16 mouse cellular contexts compared by ENCODE assay signal in genomic region chr7:141064175-141064574, GRCm38 (mm10). TPM values are rescaled to one million over a fixed set of nuclear protein-coding genes. Genes with fewer than 3 reads are reported as not detected.
DNase-seq lines count a peak whose midpoint lies in the region; ATAC-seq lines count a peak whose summit lies in the region.
"Had no signal": no experiment of that assay in that cellular context is flagged by ENCODE, and none has a peak within 500 bp of the region (broad histone marks: within the 10 kb centered on the region; RNA-seq: fewer than 3 reads in every experiment).

No protein-coding gene starts in this region.

- DNase-seq in thymus, postnatal 14 days = peak; percentile 38
- DNase-seq in thymus, postnatal 10 days (ENCODE audit: low spot score in 2 of 2) = no peak
- no peak for DNase-seq in left cerebral cortex, postnatal 36 days (ENCODE audit: low spot score in 2 of 2)
- DNase-seq in gastrocnemius, postnatal 10 days = no peak
- DNase-seq: adrenal gland, adult 8-10 months; heart, postnatal 36 days; spleen, adult 18-20 months had no signal

- H3K4me2 ChIP-seq in liver, embryonic 15.5 days = peak overlapping the region; percentile 32
- H3K4me2 ChIP-seq in forebrain, embryonic 16.5 days (ENCODE audit: low read length) = no peak overlapping the region
- H3K4me2 ChIP-seq: forebrain, embryonic 13.5 days had no signal

- H3K4me3 ChIP-seq in liver, embryonic 15.5 days (replicated peaks) = no peak overlapping the region
- no peak overlapping the region for H3K4me3 ChIP-seq in forebrain, embryonic 16.5 days (replicated peaks; ENCODE audit: low read length)
- H3K4me3 ChIP-seq: forebrain, embryonic 13.5 days had no signal

- 18% methylated on average over 7 of the region's 7 CpGs for WGBS in liver, embryonic 15.5 days (ENCODE audit: insufficient replicate concordance)
- 87% methylated on average over 7 of the region's 7 CpGs for WGBS in forebrain, embryonic 16.5 days

- no peaks in the 10 kb centered on the region for H3K9me3 ChIP-seq in liver, embryonic 15.5 days (replicated peaks)
- H3K9me3 ChIP-seq in forebrain, embryonic 16.5 days (ENCODE audit: control insufficient read depth, low read length) = no peaks in the 10 kb centered on the region
- H3K9me3 ChIP-seq: forebrain, embryonic 13.5 days had no signal

- intact Hi-C loops in left cerebral cortex, postnatal 36 days (cut with DNase I) = loop anchor here (5.0 kb wide), 1 partner anchor 207 kb away; the partner anchor contains the start of genes Bet1l, Gm45785 and Ric8a

- no peak overlapping the region for H3K9ac ChIP-seq in liver, embryonic 15.5 days
- no peak overlapping the region for H3K9ac ChIP-seq in forebrain, embryonic 16.5 days (replicated peaks; ENCODE audit: low read depth, low read length)
- H3K9ac ChIP-seq: forebrain, embryonic 13.5 days had no signal

- peaks cover 88% of the 10 kb centered on the region for H3K27me3 ChIP-seq in liver, embryonic 15.5 days
- H3K27me3 ChIP-seq in forebrain, embryonic 16.5 days (replicated peaks; ENCODE audit: control insufficient read depth, insufficient read depth, low read length) = no peaks in the 10 kb centered on the region
- H3K27me3 ChIP-seq: forebrain, embryonic 13.5 days had no signal

- H3K27ac ChIP-seq in liver, embryonic 15.5 days (replicated peaks) = no peak overlapping the region
- no peak overlapping the region for H3K27ac ChIP-seq in forebrain, embryonic 16.5 days (ENCODE audit: low read length)
- H3K27ac ChIP-seq: forebrain, embryonic 13.5 days had no signal

- ATAC-seq in hematopoietic stem cell, adult 5-6 weeks (replicated peaks in 1 of 2; ENCODE audit: insufficient read depth in 1 of 2, low FRiP score in 2 of 2, low TSS enrichment in 1 of 2, low read depth in 1 of 2, poor library complexity in 2 of 2, severe bottlenecking in 2 of 2) = peak; percentile 48 to 50; a peak in 3 of 4 replicates
- ATAC-seq in liver, embryonic 15.5 days (ENCODE audit: insufficient read depth) = peak; percentile 35
- ATAC-seq in forebrain, embryonic 16.5 days = no peak
- ATAC-seq: forebrain, embryonic 13.5 days had no signal

- H3K36me3 ChIP-seq in liver, embryonic 15.5 days (replicated peaks) = no peaks in the 10 kb centered on the region
- peaks cover 39% of the 10 kb centered on the region for H3K36me3 ChIP-seq in forebrain, embryonic 16.5 days (ENCODE audit: control insufficient read depth, insufficient read depth)

- peaks cover 37% of the 10 kb centered on the region for H3K4me1 ChIP-seq in liver, embryonic 15.5 days (replicated peaks)
- H3K4me1 ChIP-seq in forebrain, embryonic 16.5 days (replicated peaks; ENCODE audit: control insufficient read depth, insufficient read depth, low read length) = peaks cover 25% of the 10 kb centered on the region

RNA-seq across cellular contexts. Expression of gene B4galnt4, which starts 3.3 kb away (rescaled TPM):
- total RNA-seq in hematopoietic stem cell, adult 5-6 weeks (2017) = 4.1 and 6.6 TPM in 2 replicates
- polyA plus RNA-seq in liver, embryonic 15.5 days (2015; fragmentation: Nextera tagmentation; extraction: Ambion mirVana) = 0.45 and 0.46 TPM in 2 replicates
- 10 to 100 TPM; 84.4 to 86.3 TPM for total RNA-seq in left cerebral cortex, postnatal 36 days (2021)
- polyA plus RNA-seq in forebrain, embryonic 16.5 days (2015; fragmentation: Nextera tagmentation; extraction: Ambion mirVana) = 45.4 and 53.0 TPM in 2 replicates
- under 1 TPM; 0.11 to 0.38 TPM for total RNA-seq in gastrocnemius, postnatal 10 days (2021)
- total RNA-seq: heart, postnatal 36 days had no signal

RNA-seq across cellular contexts. Expression of gene Pkp3, which starts 13.8 kb away (rescaled TPM):
- 1.2 and 2.3 TPM in 2 replicates for total RNA-seq in hematopoietic stem cell, adult 5-6 weeks (2017)
- 0.54 and 0.84 TPM in 2 replicates for polyA plus RNA-seq in liver, embryonic 15.5 days (2015; fragmentation: Nextera tagmentation; extraction: Ambion mirVana)
- total RNA-seq in left cerebral cortex, postnatal 36 days (2021) = not detected
- 0.17 TPM in 1 of 2 replicates, not detected in the other for polyA plus RNA-seq in forebrain, embryonic 16.5 days (2015; fragmentation: Nextera tagmentation; extraction: Ambion mirVana)
- total RNA-seq in gastrocnemius, postnatal 10 days (2021) = not detected
- total RNA-seq: heart, postnatal 36 days; MEL had no signal
- polyA plus RNA-seq: forebrain, embryonic 13.5 days had no signal

RNA-seq across cellular contexts. Expression of gene Gm17387, which starts 35.2 kb away (rescaled TPM):
- total RNA-seq in hematopoietic stem cell, adult 5-6 weeks (2017) = not detected in 2 replicates
- polyA plus RNA-seq in liver, embryonic 15.5 days (2015; fragmentation: Nextera tagmentation; extraction: Ambion mirVana) = not detected in 2 replicates
- total RNA-seq in left cerebral cortex, postnatal 36 days (2021) = not detected
- polyA plus RNA-seq in forebrain, embryonic 16.5 days (2015; fragmentation: Nextera tagmentation; extraction: Ambion mirVana) = not detected in 2 replicates
- not detected for total RNA-seq in gastrocnemius, postnatal 10 days (2021)
- total RNA-seq: adrenal gland, adult 8-10 months; gastrocnemius, postnatal 4 days; heart, postnatal 36 days; liver, adult 2 months; MEL had no signal
- polyA plus RNA-seq: embryonic facial prominence, embryonic 11.5 days; forebrain, embryonic 13.5 days; kidney, embryonic 14.5 days; liver, adult 2 months had no signal

RNA-seq across cellular contexts. Expression of gene Sigirr, which starts 36.2 kb away (rescaled TPM):
- 22.0 and 32.5 TPM in 2 replicates for total RNA-seq in hematopoietic stem cell, adult 5-6 weeks (2017)
- polyA plus RNA-seq in liver, embryonic 15.5 days (2015; fragmentation: Nextera tagmentation; extraction: Ambion mirVana) = 22.1 and 28.1 TPM in 2 replicates
- 1 to 10 TPM; 1.7 to 2.8 TPM for total RNA-seq in left cerebral cortex, postnatal 36 days (2021)
- 2.1 TPM in 2 replicates for polyA plus RNA-seq in forebrain, embryonic 16.5 days (2015; fragmentation: Nextera tagmentation; extraction: Ambion mirVana)
- total RNA-seq in gastrocnemius, postnatal 10 days (2021) = 1 to 10 TPM; 2.4 to 2.6 TPM

RNA-seq across cellular contexts. Expression of gene Ifitm6, which starts 46.5 kb away (rescaled TPM):
- total RNA-seq in hematopoietic stem cell, adult 5-6 weeks (2017) = 68.4 and 203 TPM in 2 replicates
- polyA plus RNA-seq in liver, embryonic 15.5 days (2015; fragmentation: Nextera tagmentation; extraction: Ambion mirVana) = 23.2 and 25.7 TPM in 2 replicates
- total RNA-seq in left cerebral cortex, postnatal 36 days (2021) = not detected
- 0.40 and 0.57 TPM in 2 replicates for polyA plus RNA-seq in forebrain, embryonic 16.5 days (2015; fragmentation: Nextera tagmentation; extraction: Ambion mirVana)
- total RNA-seq in gastrocnemius, postnatal 10 days (2021) = under 1 TPM; 0.49 to 0.84 TPM
- total RNA-seq: MEL had no signal
- polyA plus RNA-seq: embryonic facial prominence, embryonic 11.5 days; forebrain, embryonic 13.5 days had no signal

Comparison
In these comparisons a context has a peak if more than half of its experiments do, and no peak if none do; other contexts are left out.
1. RNA of gene B4galnt4, which starts 3.3 kb away (total RNA-seq): 84.4 to 86.3 TPM in left cerebral cortex, postnatal 36 days; 4.1 to 6.6 TPM in hematopoietic stem cell, adult 5-6 weeks and 0.11 to 0.38 TPM in gastrocnemius, postnatal 10 days; every median in the first group is over 10 times any median in the second.